Mouse (Mus musculus): Measurements from ENCODE around the gene Gm45208. TPM values are rescaled to one million over a fixed set of nuclear protein-coding genes. Genes with fewer than 3 reads are reported as not detected.
"Not testable (repeated sequence)": the region's sequence is repeated elsewhere in the genome, so short reads cannot be mapped to it uniquely, and the experiment has no call there.

Gene Gm45208
- polyA plus RNA-seq, 1 experiment from 2014 or later = 0.74 TPM

- whole genome bisulfite sequencing = 6% methylated on average over 3 of the region's 3 CpGs
- not testable (repeated sequence) for H3K4me1 ChIP-seq
Observed at GRCm38 (mm10) chrX:7753627-7754026, 31.6 kb downstream of the Gm45208 start.

DNA sequence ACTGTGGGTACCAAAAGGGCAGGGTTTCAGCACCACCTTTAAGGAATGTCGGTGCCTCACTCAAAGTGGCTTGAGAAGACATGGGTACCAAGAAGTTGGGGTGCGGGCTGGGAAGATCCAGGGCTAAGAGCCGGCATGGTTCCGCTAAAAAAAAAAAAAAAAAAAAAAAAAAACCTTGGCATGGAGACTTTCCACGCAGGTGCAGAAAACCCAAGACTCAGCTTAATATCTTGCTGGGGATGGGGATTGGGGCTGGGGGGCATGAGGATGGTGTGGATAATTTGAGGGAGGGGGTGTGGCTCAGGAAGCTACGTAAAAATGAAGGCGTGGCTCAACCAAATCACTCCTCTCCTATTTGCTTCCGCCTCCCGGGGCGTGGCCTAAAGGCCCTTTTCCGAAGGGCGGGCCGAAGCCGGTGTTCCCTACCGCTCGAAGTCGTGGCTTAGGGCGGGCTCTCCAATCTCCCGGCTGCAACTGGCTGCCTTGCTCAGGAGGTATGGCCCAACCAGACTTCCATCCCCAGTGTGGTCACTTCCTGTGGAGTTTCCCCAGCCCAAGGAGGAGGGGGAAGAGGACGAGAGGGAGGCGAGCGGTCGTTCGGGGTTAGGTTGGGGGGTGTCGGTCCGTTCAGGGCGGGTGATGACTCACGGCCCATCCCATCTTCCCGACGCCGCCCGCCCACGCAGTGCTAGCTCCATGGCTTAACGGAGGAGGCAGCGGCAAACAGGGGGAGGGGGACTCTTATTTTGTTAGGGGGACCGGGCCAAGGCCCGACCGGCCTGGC is 40.3 kb downstream of the Gm45208 start, which contains the start of gene Tfe3:
TSS of gene Tfe3 (plus strand) at position 424 of the 784 bp plus-strand sequence.
- Histone ChIP-seq H3K9ac (peak within 1 kb of the TSS; percentile 89), H3K9me3 (no peaks in the 10 kb centered on the region), H3K4me2 (peak within 1 kb of the TSS; percentile 75), H3K27ac (replicated peaks) (peak within 1 kb of the TSS; percentile 84), H3K36me3 (peaks cover 13% of the 10 kb centered on the region), H3K4me1 (peaks cover 22% of the 10 kb centered on the region), H3K27me3 (replicated peaks) (no peaks in the 10 kb centered on the region), H3K4me3 (peak within 1 kb of the TSS; percentile 76)
- peak; percentile 92 for ATAC-seq (ENCODE audit: extremely low read depth, insufficient number of reproducible peaks, low FRiP score, low TSS enrichment)
- 16% methylated on average over 38 of the region's 38 CpGs for WGBS

More at GRCm38 (mm10) chrX:7753627-7754026, 31.6 kb downstream of the Gm45208 start:
- not testable (repeated sequence) for H3K9ac ChIP-seq; H3K36me3 ChIP-seq; H3K27ac ChIP-seq (replicated peaks); H3K4me3 ChIP-seq; ATAC-seq (ENCODE audit: extremely low read depth, insufficient number of reproducible peaks, low FRiP score, low TSS enrichment); H3K9me3 ChIP-seq; H3K27me3 ChIP-seq (replicated peaks); H3K4me2 ChIP-seq

GRCm38 (mm10) chrX:7762921-7763197 is 40.8 kb downstream of the Gm45208 start:
- Histone ChIP-seq H3K4me2 (peak overlapping the region; percentile 75), H3K9ac (peak overlapping the region; percentile 89), H3K27ac (replicated peaks) (peak overlapping the region; percentile 84), H3K4me3 (peak overlapping the region; percentile 76), H3K36me3 (peaks cover 18% of the 10 kb centered on the region), H3K27me3 (replicated peaks) (no peaks in the 10 kb centered on the region), H3K4me1 (peaks cover 22% of the 10 kb centered on the region), H3K9me3 (no peaks in the 10 kb centered on the region)
- peak; percentile 3; the same call in 1 of the 2 replicates for ATAC-seq (ENCODE audit: extremely low read depth, insufficient number of reproducible peaks, low FRiP score, low TSS enrichment)
- 11% methylated on average over 21 of the region's 21 CpGs for WGBS

DNA sequence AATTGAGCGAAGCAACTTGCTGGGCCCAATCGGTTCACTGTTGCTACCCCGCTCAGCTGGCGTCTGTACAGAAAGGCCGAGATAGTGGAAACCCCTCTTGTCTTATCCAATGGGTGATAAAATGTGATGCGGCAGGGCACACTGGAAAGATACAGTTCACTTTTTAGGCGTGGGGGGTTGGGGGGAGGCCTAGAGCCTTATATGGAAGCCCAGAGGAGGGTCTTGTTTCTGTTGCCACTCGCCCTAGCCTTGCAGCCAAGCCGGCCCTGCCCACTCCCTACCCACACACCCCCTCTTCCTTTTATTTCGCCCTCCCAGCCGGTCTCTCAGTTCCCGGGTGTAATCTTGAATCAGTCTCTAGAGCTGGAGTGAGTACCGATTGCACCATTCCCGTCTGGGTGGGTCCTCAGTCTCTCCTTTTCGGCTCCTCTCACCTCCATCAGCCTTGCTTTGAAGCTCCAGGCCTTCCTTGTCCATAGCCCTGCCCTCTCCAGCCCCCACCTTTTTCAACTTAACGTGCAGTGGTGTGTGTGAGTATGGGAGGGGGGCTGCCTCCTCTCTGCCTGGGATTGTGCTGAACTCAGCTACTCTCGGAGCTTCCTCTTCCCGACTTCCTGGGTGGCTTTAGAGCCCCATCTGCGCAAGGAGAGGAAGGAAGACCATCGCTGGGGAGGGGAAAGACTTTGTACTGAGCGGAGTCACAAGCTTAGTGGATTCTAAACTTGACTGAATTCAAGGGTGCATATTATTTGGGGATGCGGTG is 41.8 kb downstream of the Gm45208 start:
- H3K27ac ChIP-seq (replicated peaks) = peak overlapping the region; percentile 84

DNA sequence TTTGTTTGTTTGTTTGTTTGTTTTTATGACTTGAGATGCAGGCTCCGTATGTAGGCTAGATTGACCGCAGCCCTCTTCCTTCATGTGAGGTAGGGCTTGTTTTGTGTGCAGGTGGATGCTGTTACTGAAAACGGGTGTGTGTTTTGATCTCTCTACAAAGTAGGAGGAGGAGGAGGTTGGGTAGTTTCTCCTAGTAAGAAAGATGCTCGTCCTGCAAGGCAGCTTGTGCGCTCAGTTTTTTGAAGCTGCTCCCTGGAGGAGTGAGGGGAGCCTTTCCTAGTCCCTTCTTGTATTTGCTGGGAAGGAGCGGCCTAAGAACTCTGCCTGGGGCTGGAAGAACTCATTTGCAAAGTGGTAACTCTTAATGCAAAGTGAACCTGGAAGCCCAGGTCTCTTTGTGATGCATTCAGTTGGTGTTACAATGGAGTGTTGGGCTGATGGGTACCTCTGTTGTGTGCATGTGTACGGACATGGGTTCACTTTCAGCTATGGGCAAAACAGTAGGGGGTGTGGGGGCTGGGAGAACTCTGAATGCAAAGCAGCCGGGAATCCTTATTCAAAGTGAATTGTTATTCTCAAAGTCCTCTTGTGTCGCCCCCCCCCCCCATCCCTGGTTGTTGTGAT is 42.7 kb downstream of the Gm45208 start:
- H3K27me3 ChIP-seq (replicated peaks) = no peaks in the 10 kb centered on the region
- peak overlapping the region; percentile 73 for H3K27ac ChIP-seq (replicated peaks)
- H3K4me1 ChIP-seq = peaks cover 22% of the 10 kb centered on the region
- no peaks in the 10 kb centered on the region for H3K9me3 ChIP-seq
- H3K9ac ChIP-seq = peak overlapping the region; percentile 89
- peak overlapping the region; percentile 75 for H3K4me2 ChIP-seq
- ATAC-seq (ENCODE audit: extremely low read depth, insufficient number of reproducible peaks, low FRiP score, low TSS enrichment) = no peak
- 14% methylated on average over 9 of the region's 9 CpGs for WGBS
- H3K36me3 ChIP-seq = peaks cover 34% of the 10 kb centered on the region
- peak overlapping the region; percentile 76 for H3K4me3 ChIP-seq

More for the DNA sequence above, 41.8 kb downstream of the Gm45208 start:
- peak overlapping the region; percentile 76 for H3K4me3 ChIP-seq
- peak overlapping the region; percentile 75 for H3K4me2 ChIP-seq
- peaks cover 22% of the 10 kb centered on the region for H3K4me1 ChIP-seq
- ATAC-seq (ENCODE audit: extremely low read depth, insufficient number of reproducible peaks, low FRiP score, low TSS enrichment) = no peak
- H3K9ac ChIP-seq = peak overlapping the region; percentile 89
- no peaks in the 10 kb centered on the region for H3K27me3 ChIP-seq (replicated peaks)
- H3K36me3 ChIP-seq = peaks cover 27% of the 10 kb centered on the region
- 9% methylated on average over 22 of the region's 22 CpGs for WGBS
- H3K9me3 ChIP-seq = no peaks in the 10 kb centered on the region

GRCm38 (mm10) chrX:7765281-7765670 is 43.2 kb downstream of the Gm45208 start:
- peak overlapping the region; percentile 89 for H3K9ac ChIP-seq
- WGBS = 16% methylated on average over 13 of the region's 13 CpGs
- ATAC-seq (ENCODE audit: extremely low read depth, insufficient number of reproducible peaks, low FRiP score, low TSS enrichment) = no peak

GRCm38 (mm10) chrX:7765764-7766163 is 43.7 kb downstream of the Gm45208 start:
- peak overlapping the region; percentile 89 for H3K9ac ChIP-seq
- no peaks in the 10 kb centered on the region for H3K27me3 ChIP-seq (replicated peaks)
- peak overlapping the region; percentile 76 for H3K4me3 ChIP-seq
- 14% methylated on average over 11 of the region's 11 CpGs for WGBS
- peaks cover 22% of the 10 kb centered on the region for H3K4me1 ChIP-seq
- no peaks in the 10 kb centered on the region for H3K9me3 ChIP-seq
- H3K4me2 ChIP-seq = peak overlapping the region; percentile 75
- H3K36me3 ChIP-seq = peaks cover 44% of the 10 kb centered on the region
- peak overlapping the region; percentile 73 for H3K27ac ChIP-seq (replicated peaks)
- ATAC-seq (ENCODE audit: extremely low read depth, insufficient number of reproducible peaks, low FRiP score, low TSS enrichment) = peak; percentile 35; the same call in 1 of the 2 replicates

More at GRCm38 (mm10) chrX:7765281-7765670, 43.2 kb downstream of the Gm45208 start:
- Histone ChIP-seq H3K4me2 (peak overlapping the region; percentile 75), H3K27ac (replicated peaks) (peak overlapping the region; percentile 73), H3K36me3 (peaks cover 39% of the 10 kb centered on the region), H3K9me3 (no peaks in the 10 kb centered on the region), H3K4me3 (peak overlapping the region; percentile 76), H3K27me3 (replicated peaks) (no peaks in the 10 kb centered on the region), H3K4me1 (peaks cover 22% of the 10 kb centered on the region)

DNA sequence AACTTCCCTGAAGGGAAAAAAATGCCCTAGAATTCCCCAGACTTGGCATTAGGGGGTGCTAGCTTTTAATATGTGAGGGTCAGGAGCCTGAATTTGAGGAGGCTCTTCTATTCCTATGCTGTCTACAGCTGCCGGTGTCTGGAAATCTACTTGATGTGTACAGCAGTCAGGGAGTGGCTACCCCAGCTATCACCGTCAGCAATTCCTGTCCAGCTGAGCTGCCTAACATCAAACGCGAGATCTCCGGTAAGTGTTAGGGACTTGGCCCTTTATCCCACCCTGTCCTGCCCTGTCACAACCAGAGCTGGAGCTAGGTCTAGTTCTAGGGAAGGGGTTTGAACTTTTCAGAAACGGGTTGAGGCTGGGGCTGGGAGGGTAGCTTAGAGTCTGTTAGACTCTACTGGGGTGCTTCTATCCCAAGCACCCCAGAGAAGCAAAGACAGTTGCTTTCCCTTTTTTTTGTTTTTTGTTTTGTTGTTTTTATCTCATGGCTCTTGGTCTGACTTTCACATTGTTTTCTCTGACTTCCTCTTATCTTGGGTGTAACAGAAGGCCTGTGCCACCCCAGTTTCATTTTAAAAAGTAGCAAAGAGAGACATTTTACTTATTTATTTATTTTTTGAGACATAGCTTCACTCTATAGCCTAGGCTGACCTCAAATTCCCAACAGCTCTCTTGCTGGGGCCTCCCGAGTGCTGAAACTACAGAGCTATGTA is 47.4 kb downstream of the Gm45208 start:
- H3K9me3 ChIP-seq = no peaks in the 10 kb centered on the region
- peaks cover 81% of the 10 kb centered on the region for H3K36me3 ChIP-seq
- H3K4me3 ChIP-seq = no peak overlapping the region
- no peak overlapping the region for H3K9ac ChIP-seq
- ATAC-seq (ENCODE audit: extremely low read depth, insufficient number of reproducible peaks, low FRiP score, low TSS enrichment) = no peak
- no peaks in the 10 kb centered on the region for H3K27me3 ChIP-seq (replicated peaks)
- H3K4me1 ChIP-seq = peaks cover 18% of the 10 kb centered on the region
- H3K27ac ChIP-seq (replicated peaks) = no peak overlapping the region
- H3K4me2 ChIP-seq = no peak overlapping the region
- WGBS = 67% methylated on average over 7 of the region's 7 CpGs

GRCm38 (mm10) chrX:7772766-7773165 is 50.7 kb downstream of the Gm45208 start:
- Histone ChIP-seq H3K9me3 (no peaks in the 10 kb centered on the region), H3K4me2 (no peak overlapping the region), H3K27me3 (replicated peaks) (no peaks in the 10 kb centered on the region), H3K4me1 (no peaks in the 10 kb centered on the region), H3K36me3 (peaks cover 66% of the 10 kb centered on the region), H3K9ac (no peak overlapping the region), H3K27ac (replicated peaks) (no peak overlapping the region), H3K4me3 (no peak overlapping the region)
- 62% methylated on average over 2 of the region's 2 CpGs for WGBS
- no peak for ATAC-seq (ENCODE audit: extremely low read depth, insufficient number of reproducible peaks, low FRiP score, low TSS enrichment)

DNA sequence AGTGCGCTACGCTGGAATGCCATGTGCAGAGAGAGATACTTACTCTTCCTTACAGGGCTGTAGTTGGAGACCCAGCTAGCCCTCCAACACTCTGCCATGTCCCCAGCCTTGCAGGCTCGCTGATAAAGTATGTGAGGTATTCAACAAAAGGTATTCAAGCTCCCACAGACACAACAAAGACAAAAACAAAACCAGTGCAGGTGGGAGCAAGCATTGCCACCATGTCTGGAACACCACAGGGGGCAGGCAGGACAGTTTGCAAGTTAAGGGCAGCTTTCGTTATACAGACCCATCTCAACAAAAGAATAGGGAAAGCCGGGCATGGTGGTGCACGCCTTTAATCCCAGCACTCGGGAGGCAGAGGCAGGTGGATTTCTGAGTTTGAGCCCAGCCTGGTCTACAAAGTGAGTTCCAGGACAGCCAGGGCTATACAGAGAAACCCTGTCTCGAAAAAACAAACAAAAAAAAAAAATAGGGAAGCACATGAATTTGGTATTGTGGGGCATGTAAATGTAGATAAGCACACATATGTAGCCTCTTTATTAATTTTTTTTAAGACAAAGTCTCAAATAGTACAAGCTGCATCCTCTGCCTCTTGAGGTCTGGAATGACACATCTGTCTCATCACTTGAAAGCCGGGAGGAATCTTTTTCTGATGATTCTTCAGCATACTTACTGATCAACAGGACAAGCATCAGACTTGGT is 53.6 kb downstream of the Gm45208 start:
- no peak for ATAC-seq (ENCODE audit: extremely low read depth, insufficient number of reproducible peaks, low FRiP score, low TSS enrichment)
- 72% methylated on average over 9 of the region's 9 CpGs for WGBS

More for the DNA sequence above, 53.6 kb downstream of the Gm45208 start:
- Histone ChIP-seq H3K36me3 (peaks cover 40% of the 10 kb centered on the region), H3K27ac (replicated peaks) (no peak overlapping the region), H3K27me3 (replicated peaks) (no peaks in the 10 kb centered on the region), H3K9ac (no peak overlapping the region), H3K4me1 (no peaks in the 10 kb centered on the region), H3K4me3 (no peak overlapping the region), H3K9me3 (no peaks in the 10 kb centered on the region), H3K4me2 (no peak overlapping the region)
